Mouse (Mus musculus): ENCODE measurements at regions not wholly inside any gene's neighbourhood (a gene's known extent, or its start where the extent isn't known, plus 50 kb on each side); places are given as distances from the start of the nearest gene placed in this dataset.

GRCm38 (mm10) chr6:147954967-147955830 lies 91.9 kb upstream of the Far2 start:
- Histone ChIP-seq H3K27ac (ENCODE audit: low read length) (no peak overlapping the region), H3K36me3 (ENCODE audit: control insufficient read depth, insufficient read depth, low read length) (no peaks in the 10 kb centered on the region), H3K4me1 (ENCODE audit: control insufficient read depth, insufficient read depth, low read length) (peaks cover 6% of the 10 kb centered on the region; the same call in 1 of the 2 replicates), H3K4me2 (ENCODE audit: low read depth, low read length) (no peak overlapping the region), H3K9ac (ENCODE audit: low read depth, low read length) (no peak overlapping the region), H3K9me3 (ENCODE audit: control insufficient read depth, low read length) (no peaks in the 10 kb centered on the region), H3K27me3 (replicated peaks; ENCODE audit: control insufficient read depth, insufficient read depth, low read length) (no peaks in the 10 kb centered on the region), H3K4me3 (ENCODE audit: low read length) (no peak overlapping the region)
- ATAC-seq: peak; percentile 62
- WGBS: 58% methylated on average over 7 of the region's 7 CpGs

GRCm38 (mm10) chr6:147964739-147965138 lies 82.3 kb upstream of the Far2 start:
- no peak overlapping the region for H3K4me2 ChIP-seq (ENCODE audit: low read depth, low read length)
- no peak overlapping the region for H3K4me3 ChIP-seq (ENCODE audit: low read length)
- no peak overlapping the region for H3K27ac ChIP-seq (ENCODE audit: low read length)
- H3K9ac ChIP-seq (ENCODE audit: low read depth, low read length): no peak overlapping the region
- no peaks in the 10 kb centered on the region for H3K9me3 ChIP-seq (ENCODE audit: control insufficient read depth, low read length)
- no peaks in the 10 kb centered on the region for H3K4me1 ChIP-seq (ENCODE audit: control insufficient read depth, insufficient read depth, low read length)
- H3K27me3 ChIP-seq (replicated peaks; ENCODE audit: control insufficient read depth, insufficient read depth, low read length): no peaks in the 10 kb centered on the region
- 87% methylated on average over 4 of the region's 4 CpGs for WGBS
- no peak for ATAC-seq
- H3K36me3 ChIP-seq (ENCODE audit: control insufficient read depth, insufficient read depth, low read length): no peaks in the 10 kb centered on the region

- Histone ChIP-seq H3K9me3 (ENCODE audit: control insufficient read depth, low read length) (no peaks in the 10 kb centered on the region), H3K27ac (ENCODE audit: low read length) (no peak overlapping the region), H3K4me3 (ENCODE audit: low read length) (no peak overlapping the region), H3K4me2 (ENCODE audit: low read depth, low read length) (no peak overlapping the region), H3K36me3 (ENCODE audit: control insufficient read depth, insufficient read depth, low read length) (no peaks in the 10 kb centered on the region), H3K27me3 (replicated peaks; ENCODE audit: control insufficient read depth, insufficient read depth, low read length) (no peaks in the 10 kb centered on the region), H3K4me1 (ENCODE audit: control insufficient read depth, insufficient read depth, low read length) (no peaks in the 10 kb centered on the region), H3K9ac (ENCODE audit: low read depth, low read length) (no peak overlapping the region)
- no peak for ATAC-seq
- 90% methylated on average over 2 of the region's 2 CpGs for WGBS
These were observed 76.9 kb upstream of the Far2 start for GRCm38 (mm10) chr6:147970162-147970608.

DNA sequence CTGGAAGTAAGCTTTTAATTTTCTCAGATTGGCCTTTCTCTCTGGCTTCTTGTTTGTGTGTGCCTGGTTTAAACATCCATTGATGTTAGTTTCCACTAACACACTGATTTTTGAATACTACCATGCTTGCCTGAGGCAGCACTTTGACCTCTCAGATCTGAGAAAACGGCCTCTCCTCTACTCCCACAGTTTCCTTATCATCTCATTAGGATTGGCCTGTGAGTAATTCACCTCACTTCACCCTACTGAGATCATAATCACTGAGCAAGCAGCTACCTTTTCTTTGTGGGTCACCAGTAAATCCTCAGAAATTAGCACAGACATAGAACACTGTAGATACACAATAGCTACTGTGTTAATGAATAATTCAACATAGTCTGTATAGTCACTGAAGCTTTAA lies 74.5 kb upstream of the Far2 start:
- H3K27me3 ChIP-seq (replicated peaks; ENCODE audit: control insufficient read depth, insufficient read depth, low read length): no peaks in the 10 kb centered on the region
- H3K36me3 ChIP-seq (ENCODE audit: control insufficient read depth, insufficient read depth, low read length): no peaks in the 10 kb centered on the region
- WGBS: 36% methylated on average over 1 of the region's 1 CpGs
- no peak overlapping the region for H3K9ac ChIP-seq (ENCODE audit: low read depth, low read length)
- H3K9me3 ChIP-seq (ENCODE audit: control insufficient read depth, low read length): no peaks in the 10 kb centered on the region
- ATAC-seq: peak; percentile 93
- no peak overlapping the region for H3K4me2 ChIP-seq (ENCODE audit: low read depth, low read length)
- H3K4me3 ChIP-seq (ENCODE audit: low read length): no peak overlapping the region
- H3K27ac ChIP-seq (ENCODE audit: low read length): peak overlapping the region; percentile 46; the same call in 1 of the 2 replicates
- no peaks in the 10 kb centered on the region for H3K4me1 ChIP-seq (ENCODE audit: control insufficient read depth, insufficient read depth, low read length)

DNA sequence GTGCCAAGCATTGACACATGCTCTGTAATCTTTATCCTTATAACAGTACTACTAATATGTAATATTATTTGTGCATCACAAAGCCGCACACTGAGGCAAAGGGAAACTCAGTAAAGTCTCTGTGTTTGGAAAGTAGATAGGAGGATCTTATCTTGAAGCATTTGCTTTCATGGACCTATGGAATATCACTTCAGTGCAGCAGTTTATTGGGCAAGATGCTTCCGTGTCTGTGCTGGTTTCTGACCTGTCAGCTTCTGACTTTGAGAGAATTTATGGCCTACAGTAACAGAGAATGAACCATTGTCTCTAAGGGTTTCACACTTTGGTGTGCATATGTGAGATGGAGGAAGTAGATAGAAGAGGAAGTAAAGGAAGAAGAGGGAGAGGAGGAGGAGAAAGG lies 74.0 kb upstream of the Far2 start:
- no peaks in the 10 kb centered on the region for H3K4me1 ChIP-seq (ENCODE audit: control insufficient read depth, insufficient read depth, low read length)
- no peaks in the 10 kb centered on the region for H3K9me3 ChIP-seq (ENCODE audit: control insufficient read depth, low read length)
- 56% methylated on average over 2 of the region's 2 CpGs for WGBS
- H3K4me2 ChIP-seq (ENCODE audit: low read depth, low read length): no peak overlapping the region
- ATAC-seq: peak; percentile 76
- no peaks in the 10 kb centered on the region for H3K27me3 ChIP-seq (replicated peaks; ENCODE audit: control insufficient read depth, insufficient read depth, low read length)
- H3K27ac ChIP-seq (ENCODE audit: low read length): no peak overlapping the region
- no peak overlapping the region for H3K9ac ChIP-seq (ENCODE audit: low read depth, low read length)
- no peak overlapping the region for H3K4me3 ChIP-seq (ENCODE audit: low read length)
- H3K36me3 ChIP-seq (ENCODE audit: control insufficient read depth, insufficient read depth, low read length): no peaks in the 10 kb centered on the region

- Histone ChIP-seq H3K36me3 (ENCODE audit: control insufficient read depth, insufficient read depth, low read length) (no peaks in the 10 kb centered on the region), H3K9me3 (ENCODE audit: control insufficient read depth, low read length) (no peaks in the 10 kb centered on the region), H3K27me3 (replicated peaks; ENCODE audit: control insufficient read depth, insufficient read depth, low read length) (no peaks in the 10 kb centered on the region), H3K4me2 (ENCODE audit: low read depth, low read length) (no peak overlapping the region), H3K4me1 (ENCODE audit: control insufficient read depth, insufficient read depth, low read length) (no peaks in the 10 kb centered on the region), H3K27ac (ENCODE audit: low read length) (no peak overlapping the region), H3K4me3 (ENCODE audit: low read length) (no peak overlapping the region), H3K9ac (ENCODE audit: low read depth, low read length) (no peak overlapping the region)
- WGBS: 86% methylated on average over 1 of the region's 1 CpGs
- ATAC-seq: no peak
These were observed 71.1 kb upstream of the Far2 start for GRCm38 (mm10) chr6:147975917-147976316.

GRCm38 (mm10) chr6:147989381-147989780 lies 57.7 kb upstream of the Far2 start:
- ATAC-seq: no peak

More at GRCm38 (mm10) chr6:147989381-147989780, 57.7 kb upstream of the Far2 start:
- Histone ChIP-seq H3K4me1 (ENCODE audit: control insufficient read depth, insufficient read depth, low read length) (no peaks in the 10 kb centered on the region), H3K36me3 (ENCODE audit: control insufficient read depth, insufficient read depth, low read length) (no peaks in the 10 kb centered on the region), H3K4me3 (ENCODE audit: low read length) (no peak overlapping the region), H3K9me3 (ENCODE audit: control insufficient read depth, low read length) (no peaks in the 10 kb centered on the region), H3K27me3 (replicated peaks; ENCODE audit: control insufficient read depth, insufficient read depth, low read length) (no peaks in the 10 kb centered on the region), H3K9ac (ENCODE audit: low read depth, low read length) (no peak overlapping the region), H3K4me2 (ENCODE audit: low read depth, low read length) (no peak overlapping the region), H3K27ac (ENCODE audit: low read length) (no peak overlapping the region)
- WGBS: 83% methylated on average over 4 of the region's 4 CpGs

Measured in intestine, embryonic 16.5 days (tissue).